Mouse (Mus musculus) left cerebral cortex, postnatal 10 days (tissue): Measurements from ENCODE around the gene Ctla4. TPM values are rescaled to one million over a fixed set of nuclear protein-coding genes. Genes with fewer than 3 reads are reported as not detected.

Experiments
- DNase-seq, 2 experiments: peaks; one replicate each; pipeline ENCODE4 v3.0.0; 2021 to 2022; ENCODE audit warnings: low spot score in 2 of 2, mixed read lengths in 1 of 2; ENCODE audit errors: extremely low spot score in 1 of 2
- intact Hi-C: fragments of 180-260 bp; cut with DNase I; formaldehyde crosslinking; loops from one replicate; pipeline ENCODE4 v1.15.1; 2025
- total RNA-seq, 2 experiments: library from RNA; stranded (reverse); gene quantifications; 2 replicates each; pipeline ENCODE4 v1.2.3; 2021

Gene Ctla4
- total RNA-seq, 2 experiments from 2014 or later: not detected

DNA sequence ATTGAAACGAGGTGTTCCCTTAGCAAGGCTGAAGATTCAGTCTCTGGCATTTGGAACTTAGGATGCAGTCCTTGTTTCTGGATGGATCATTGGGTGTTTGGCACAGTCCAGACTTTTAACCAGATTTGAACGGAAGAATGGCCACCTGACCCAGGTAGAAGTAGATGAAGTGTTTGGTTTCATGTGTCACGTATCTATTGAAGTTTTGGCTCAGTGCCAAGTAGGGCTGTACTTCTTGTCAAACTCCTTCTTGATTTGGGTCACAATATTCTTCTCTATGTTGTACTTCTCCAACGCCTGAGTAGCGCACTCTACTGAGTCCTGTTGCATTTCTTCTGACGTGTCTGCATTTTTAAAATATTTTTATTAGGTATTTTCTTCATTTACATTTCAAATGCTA lies 61.3 kb downstream of the Ctla4 start:
- intact Hi-C loops: no loop called here

DNA sequence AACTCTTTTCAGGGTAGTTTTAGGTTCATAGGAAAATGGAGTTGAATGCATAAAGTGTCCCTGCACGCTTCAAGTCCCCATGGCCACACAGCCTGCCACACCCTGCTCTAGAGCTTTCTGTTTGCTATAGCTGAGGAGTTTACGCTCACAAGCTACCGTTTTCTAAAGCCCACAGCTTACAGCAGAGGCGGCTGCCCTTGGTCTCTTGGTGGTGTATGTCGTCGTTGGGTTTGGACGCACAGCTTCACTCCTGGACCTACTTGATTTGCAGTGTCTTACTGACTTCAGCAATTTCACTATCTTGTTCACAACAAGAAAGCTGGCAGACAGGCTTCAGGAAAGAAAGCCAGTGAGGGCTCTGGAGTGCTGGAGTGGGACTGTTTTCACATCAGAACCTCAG lies 66.2 kb downstream of the Ctla4 start:
- DNase-seq: no peak
- intact Hi-C loops: no loop called here

More for the DNA sequence above, 61.3 kb downstream of the Ctla4 start:
- DNase-seq: no peak

DNA sequence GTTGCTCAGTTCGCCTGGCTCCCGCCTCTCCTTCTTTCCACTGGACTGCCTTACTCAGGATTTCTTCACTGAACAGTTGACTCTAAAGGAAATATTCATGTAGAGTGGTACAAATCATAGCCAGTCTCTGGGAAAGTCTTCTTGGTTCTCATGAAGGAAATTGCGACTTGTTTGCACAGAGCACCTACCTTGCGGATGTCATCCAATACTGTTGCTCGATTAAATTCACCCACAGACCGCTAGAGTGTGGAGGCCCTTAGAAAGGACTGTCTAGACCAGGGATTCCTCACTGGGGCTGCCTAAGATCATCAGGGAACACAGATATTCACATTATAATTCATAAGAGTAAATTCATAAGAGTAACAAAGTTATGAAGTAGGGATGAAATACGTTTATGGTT lies 66.9 kb downstream of the Ctla4 start:
- DNase-seq: no peak
- intact Hi-C loops: no loop called here

DNA sequence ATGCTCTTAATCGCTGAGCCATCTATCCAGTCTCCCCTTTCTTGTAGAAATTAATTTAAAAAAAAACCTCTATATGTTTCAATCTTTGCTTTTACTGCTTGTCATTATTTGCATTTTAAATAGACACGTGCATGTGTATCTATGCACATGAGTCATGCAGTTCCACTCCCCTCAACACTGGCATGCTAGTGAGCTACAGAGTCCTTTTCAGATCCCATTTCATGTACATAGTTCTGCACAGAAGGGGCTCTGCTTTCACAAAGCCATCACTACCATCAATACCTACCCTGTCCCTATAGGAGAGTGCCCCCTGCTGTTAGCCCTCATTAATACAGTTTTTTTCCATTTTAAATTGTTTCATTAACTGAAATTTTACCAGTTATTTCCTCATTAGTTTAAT lies 68.0 kb downstream of the Ctla4 start:
- DNase-seq: no peak
- intact Hi-C loops: loop anchor here (5.0 kb wide), 1 partner anchor 77 kb away; no protein-coding TSS in a partner anchor

DNA sequence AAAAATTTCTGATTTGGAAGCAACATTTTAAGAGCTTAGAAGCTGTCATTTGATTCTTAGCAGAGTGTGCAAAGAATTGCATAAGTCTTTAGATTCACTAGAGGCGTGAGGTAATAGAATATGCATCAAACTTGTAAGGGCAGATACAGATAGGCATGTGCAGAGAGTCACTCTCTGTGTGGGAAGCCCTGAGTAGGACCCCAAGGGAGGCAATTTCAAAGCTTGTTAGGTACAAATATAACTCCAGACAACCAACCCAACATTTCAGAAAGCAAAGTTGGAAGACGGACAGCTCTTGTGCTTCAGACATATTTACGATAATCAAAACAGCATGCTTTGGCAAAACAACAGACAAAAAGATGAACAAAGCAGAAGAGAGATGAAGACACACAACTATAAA lies 68.4 kb downstream of the Ctla4 start:
- intact Hi-C loops: loop anchor here (5.0 kb wide), 1 partner anchor 78 kb away; no protein-coding TSS in a partner anchor
- DNase-seq: no peak

DNA sequence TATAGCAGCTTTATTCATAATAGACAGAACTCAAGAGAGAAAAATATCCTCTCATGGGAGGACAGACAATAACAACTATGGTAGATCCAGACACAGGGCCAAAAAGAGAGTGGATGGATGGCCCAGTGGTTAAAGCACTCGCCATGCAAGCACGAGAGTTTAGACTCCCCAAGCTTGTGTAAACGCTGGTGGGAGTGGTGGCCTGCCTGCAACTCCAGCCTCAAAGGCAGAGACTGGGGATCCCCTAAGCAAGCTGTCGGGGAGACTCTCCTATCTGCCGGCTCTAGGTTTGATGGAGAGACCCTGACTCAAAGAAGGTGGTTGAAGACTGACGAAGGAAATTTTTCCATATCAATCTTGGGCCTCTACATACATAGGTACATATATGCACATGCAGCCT lies 69.4 kb downstream of the Ctla4 start:
- intact Hi-C loops: loop anchor here (5.0 kb wide), 1 partner anchor 79 kb away; no protein-coding TSS in a partner anchor
- no peak for DNase-seq

DNA sequence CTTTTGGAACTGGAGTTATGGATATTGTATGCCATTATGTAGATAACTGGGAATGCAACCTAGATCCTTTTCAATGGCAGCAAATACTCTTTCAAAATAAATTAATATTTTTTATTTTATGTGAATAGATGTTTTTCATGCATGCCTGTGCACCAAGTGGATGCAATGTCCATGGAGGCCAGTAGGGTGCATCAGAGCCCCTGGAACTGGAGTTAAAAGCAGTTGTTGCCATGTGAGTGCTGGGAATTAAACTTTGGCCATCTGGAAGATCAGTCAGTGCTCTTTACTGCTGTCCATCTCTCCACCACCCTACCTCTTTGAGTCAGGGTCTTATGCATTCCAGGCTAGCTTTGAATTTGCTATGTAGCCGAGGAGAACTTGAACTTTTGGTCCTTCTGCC lies 71.5 kb downstream of the Ctla4 start:
- no peak for DNase-seq
- intact Hi-C loops: loop anchor here (5.0 kb wide), 1 partner anchor 81 kb away; no protein-coding TSS in a partner anchor

DNA sequence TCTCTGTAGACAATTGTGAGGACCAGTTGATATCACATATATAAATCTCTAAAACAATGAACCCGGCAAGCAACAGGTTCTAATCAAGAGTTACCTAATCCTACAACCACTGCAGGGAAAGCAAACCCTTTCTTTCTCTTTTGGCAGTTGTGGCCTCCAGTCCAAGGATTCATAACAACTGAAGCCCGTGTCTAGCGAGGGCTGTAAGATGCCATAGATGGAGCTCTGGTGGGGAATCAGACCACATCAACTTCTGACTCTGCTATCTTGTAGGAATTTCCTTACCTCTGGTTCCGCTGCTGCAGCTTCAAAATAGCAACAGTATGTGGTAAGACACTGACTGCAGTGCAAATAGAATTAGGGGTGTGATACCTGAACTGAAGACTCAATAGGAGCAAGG lies 72.4 kb downstream of the Ctla4 start:
- no peak for DNase-seq
- intact Hi-C loops: loop anchor here (5.0 kb wide), 1 partner anchor 82 kb away; no protein-coding TSS in a partner anchor

DNA sequence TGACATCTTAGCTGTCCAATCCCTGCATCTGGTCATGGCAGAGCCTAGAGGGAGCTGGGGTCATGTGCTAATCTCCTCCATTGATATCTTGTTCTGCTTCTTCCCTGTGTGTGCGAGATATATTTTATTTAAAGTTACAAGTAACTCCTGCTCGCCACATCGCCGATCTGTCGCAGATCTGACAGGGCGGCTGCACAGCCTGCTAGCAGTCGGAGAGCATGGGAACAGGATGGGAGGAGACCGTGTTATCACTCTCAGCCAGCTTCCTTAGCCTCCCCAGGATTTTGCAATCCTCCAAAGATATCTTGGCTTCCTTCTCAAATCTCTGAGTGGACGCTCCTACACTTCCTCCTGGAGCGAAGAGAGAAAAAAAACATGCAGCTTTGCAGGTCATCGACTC lies 73.7 kb downstream of the Ctla4 start:
- intact Hi-C loops: no loop called here
- peak in 1 of 2 experiments; percentile 38 for DNase-seq

DNA sequence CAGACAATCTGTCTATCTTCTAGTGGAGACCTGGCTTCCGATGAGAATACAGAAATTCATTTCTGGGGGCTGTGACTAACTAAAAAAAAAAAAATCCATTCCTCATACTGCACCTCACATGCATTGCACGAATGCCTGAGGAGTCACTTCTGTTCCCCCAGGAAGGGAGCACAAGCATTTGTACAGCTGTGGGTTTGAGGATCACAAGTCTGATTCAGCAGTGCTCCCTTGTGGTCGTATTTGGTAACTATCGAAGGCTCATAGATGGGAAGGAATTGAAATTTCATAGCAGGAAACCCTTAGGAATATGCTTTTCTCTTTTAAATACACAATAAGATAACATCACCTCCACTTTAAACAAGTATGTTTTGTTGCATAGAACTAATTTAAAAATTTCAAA lies 74.3 kb downstream of the Ctla4 start:
- DNase-seq: peak; percentile 67 to 72
- intact Hi-C loops: no loop called here

DNA sequence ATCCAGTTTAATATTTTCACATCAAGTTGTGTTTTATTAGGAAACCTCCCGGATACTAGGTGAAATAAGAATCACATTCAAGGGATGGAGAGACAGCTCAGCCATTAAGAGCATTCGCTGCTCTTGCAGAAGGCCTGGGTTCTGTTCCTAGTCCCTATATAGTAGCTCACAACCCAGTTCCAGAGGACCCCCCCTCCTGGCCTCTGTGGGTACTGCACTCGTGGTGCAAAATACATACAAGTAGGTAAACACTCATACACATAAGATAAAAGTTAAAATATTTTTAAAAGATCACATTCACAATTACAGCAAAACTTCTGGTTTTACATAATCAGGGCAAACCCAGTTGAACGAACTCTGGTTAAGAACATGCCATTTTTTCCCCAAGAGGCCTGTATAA lies 75.3 kb downstream of the Ctla4 start:
- intact Hi-C loops: no loop called here
- no peak for DNase-seq

Other genes starting within 250 kb of the Ctla4 start
- under 1 TPM; 0.21 to 0.77 TPM for gene Cd28, start 170.2 kb upstream of the Ctla4 start, total RNA-seq
- under 1 TPM in 1 of 2 experiments, not detected in 1; 0.17 TPM for gene Icos, start 90.9 kb downstream of the Ctla4 start, total RNA-seq